Mouse (Mus musculus) intestine, embryonic 15.5 days (tissue): ENCODE results near the gene Atp12a. TPM values are rescaled to one million over a fixed set of nuclear protein-coding genes. Genes with fewer than 3 reads are reported as not detected.
A peak's percentile ranks its signal among the peaks of the same experiment; 100 is the strongest.

ENCODE experiments used
- ATAC-seq: fragments of 200-750 bp; cut with Nextera tagmentation; 2 replicates; pipeline ENCODE4 v1.8.0; 2017; ENCODE audit warnings: moderate TSS enrichment, moderate library complexity
- H3K27ac ChIP-seq: fragments of 300-500 bp; sonication (generic); 2 replicates; pipeline ENCODE4 v1.5.1; 2015; ENCODE audit warnings: mild to moderate bottlenecking, inconsistent platforms
- H3K27me3 ChIP-seq: fragments of 300-500 bp; sonication (generic); replicated peaks from 2 replicates; pipeline ENCODE4 v1.6.1; 2015; ENCODE audit warnings: inconsistent platforms
- H3K36me3 ChIP-seq: fragments of 300-500 bp; sonication (generic); 2 replicates; pipeline ENCODE4 v1.6.1; 2015; ENCODE audit warnings: inconsistent platforms
- H3K4me1 ChIP-seq: fragments of 300-500 bp; sonication (generic); replicated peaks from 2 replicates; pipeline ENCODE4 v1.6.1; 2015; ENCODE audit warnings: inconsistent platforms
- H3K4me2 ChIP-seq: fragments of 300-500 bp; sonication (generic); replicated peaks from 2 replicates; pipeline ENCODE4 v1.6.1; 2015; ENCODE audit warnings: mild to moderate bottlenecking, inconsistent platforms
- H3K4me3 ChIP-seq: fragments of 300-500 bp; sonication (generic); replicated peaks from 2 replicates; pipeline ENCODE4 v1.5.1; 2015; ENCODE audit warnings: inconsistent platforms
- H3K9ac ChIP-seq: fragments of 300-500 bp; sonication (generic); 2 replicates; pipeline ENCODE4 v1.6.1; 2015; ENCODE audit warnings: inconsistent platforms
- H3K9me3 ChIP-seq: fragments of 300-500 bp; sonication (generic); 2 replicates; pipeline ENCODE4 v1.6.1; 2016; ENCODE audit warnings: inconsistent platforms
- WGBS: fragments of 180-500 bp; shearing (Covaris S2); methylation state at CpG from one replicate; pipeline ENCODE4 v1.1.7; 2015; 5-methylcytosine and 5-hydroxymethylcytosine counted together
- polyA plus RNA-seq: library from polyadenylated mRNA; unstranded; fragments of >200 nt; fragmentation: Nextera tagmentation; extraction: Ambion mirVana; gene quantifications from 2 replicates; pipeline ENCODE4 v1.2.1, GENCODE M21; 2015

Gene Atp12a
- polyA plus RNA-seq, 1 experiment from 2014 or later, result 0.26 TPM

- 29% methylated on average over 17 of the region's 17 CpGs for WGBS
- no peak overlapping the region for H3K9ac ChIP-seq
Measured at GRCm38 (mm10) chr14:56351959-56352660, 12.8 kb upstream of the Atp12a start.

GRCm38 (mm10) chr14:56354803-56355202, 10.1 kb upstream of the Atp12a start:
- no peak overlapping the region for H3K4me3 ChIP-seq
- no peaks in the 10 kb centered on the region for H3K4me1 ChIP-seq
- no peaks in the 10 kb centered on the region for H3K36me3 ChIP-seq
- H3K9ac ChIP-seq, result no peak overlapping the region
- no peaks in the 10 kb centered on the region for H3K9me3 ChIP-seq
- no peak for ATAC-seq
- H3K27ac ChIP-seq, result no peak overlapping the region
- WGBS, result 55% methylated on average over 3 of the region's 3 CpGs
- H3K27me3 ChIP-seq, result no peaks in the 10 kb centered on the region
- no peak overlapping the region for H3K4me2 ChIP-seq

More at GRCm38 (mm10) chr14:56351959-56352660, 12.8 kb upstream of the Atp12a start:
- no peaks in the 10 kb centered on the region for H3K27me3 ChIP-seq
- no peaks in the 10 kb centered on the region for H3K9me3 ChIP-seq
- H3K36me3 ChIP-seq, result no peaks in the 10 kb centered on the region
- no peaks in the 10 kb centered on the region for H3K4me1 ChIP-seq
- 0 out of 2 replicates have a peak, but pooled peaks have one; percentile 66 for ATAC-seq
- no peak overlapping the region for H3K4me2 ChIP-seq
- H3K4me3 ChIP-seq, result no peak overlapping the region
- no peak overlapping the region for H3K27ac ChIP-seq

GRCm38 (mm10) chr14:56355396-56355795, 9.5 kb upstream of the Atp12a start:
- Histone ChIP-seq H3K4me2 (no peak overlapping the region), H3K27ac (no peak overlapping the region), H3K27me3 (no peaks in the 10 kb centered on the region), H3K36me3 (no peaks in the 10 kb centered on the region), H3K4me3 (no peak overlapping the region), H3K9ac (no peak overlapping the region), H3K9me3 (no peaks in the 10 kb centered on the region), H3K4me1 (no peaks in the 10 kb centered on the region)
- ATAC-seq, result no peak
- 51% methylated on average over 8 of the region's 8 CpGs for WGBS

GRCm38 (mm10) chr14:56356196-56356595, 8.7 kb upstream of the Atp12a start:
- ATAC-seq, result no peak
- Histone ChIP-seq H3K4me2 (no peak overlapping the region), H3K9me3 (no peaks in the 10 kb centered on the region), H3K9ac (no peak overlapping the region), H3K4me1 (no peaks in the 10 kb centered on the region), H3K27ac (no peak overlapping the region), H3K4me3 (no peak overlapping the region), H3K27me3 (no peaks in the 10 kb centered on the region), H3K36me3 (no peaks in the 10 kb centered on the region)
- WGBS, result 84% methylated on average over 6 of the region's 6 CpGs

GRCm38 (mm10) chr14:56358422-56358821, 6.4 kb upstream of the Atp12a start:
- H3K36me3 ChIP-seq, result no peaks in the 10 kb centered on the region
- no peaks in the 10 kb centered on the region for H3K9me3 ChIP-seq
- H3K9ac ChIP-seq, result no peak overlapping the region
- no peaks in the 10 kb centered on the region for H3K4me1 ChIP-seq
- 72% methylated on average over 7 of the region's 7 CpGs for WGBS
- no peak overlapping the region for H3K4me2 ChIP-seq
- no peak for ATAC-seq
- no peaks in the 10 kb centered on the region for H3K27me3 ChIP-seq
- H3K27ac ChIP-seq, result no peak overlapping the region
- H3K4me3 ChIP-seq, result no peak overlapping the region

- H3K9ac ChIP-seq, result no peak overlapping the region
- H3K4me1 ChIP-seq, result no peaks in the 10 kb centered on the region
- 70% methylated on average over 6 of the region's 6 CpGs for WGBS
- H3K9me3 ChIP-seq, result no peaks in the 10 kb centered on the region
- H3K27ac ChIP-seq, result no peak overlapping the region
- H3K4me3 ChIP-seq, result no peak overlapping the region
- 0 out of 2 replicates have a peak, but pooled peaks cover 4% of the 10 kb centered on the region for H3K27me3 ChIP-seq
- no peaks in the 10 kb centered on the region for H3K36me3 ChIP-seq
- H3K4me2 ChIP-seq, result no peak overlapping the region
- no peak for ATAC-seq
Measured at GRCm38 (mm10) chr14:56359131-56359530, 5.7 kb upstream of the Atp12a start.

DNA sequence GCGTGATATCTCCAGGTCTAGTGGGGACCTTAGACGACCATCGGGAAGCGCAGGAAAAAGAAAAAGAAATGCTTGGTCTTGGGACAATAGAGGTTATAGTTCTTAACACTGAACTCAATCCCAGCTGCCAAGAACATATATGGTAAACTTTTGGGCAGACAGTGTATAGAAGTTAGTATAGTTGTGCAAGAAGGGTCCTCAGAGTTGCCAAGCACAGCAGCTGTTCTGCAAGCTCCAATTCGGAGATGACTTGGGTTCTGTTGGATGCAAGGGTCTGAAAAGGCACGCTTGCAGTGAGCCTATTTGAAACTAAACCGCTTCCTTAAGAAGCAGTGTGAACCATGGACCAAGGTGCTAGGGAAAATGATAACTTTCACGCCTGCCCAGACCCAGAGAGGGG, 424 bp downstream of the Atp12a start:
- Histone ChIP-seq H3K9me3 (no peaks in the 10 kb centered on the region), H3K27ac (no peak overlapping the region), H3K4me2 (peak overlapping the region; percentile 91), H3K4me1 (peaks cover 16% of the 10 kb centered on the region), H3K27me3 (peaks cover 25% of the 10 kb centered on the region), H3K4me3 (peak overlapping the region; percentile 42), H3K36me3 (no peaks in the 10 kb centered on the region), H3K9ac (no peak overlapping the region)
- WGBS, result 27% methylated on average over 8 of the region's 8 CpGs
- no peak for ATAC-seq

GRCm38 (mm10) chr14:56366712-56367111, 1.8 kb downstream of the Atp12a start:
- Histone ChIP-seq H3K4me2 (no peak overlapping the region), H3K27me3 (peaks cover 25% of the 10 kb centered on the region), H3K36me3 (no peaks in the 10 kb centered on the region), H3K9ac (no peak overlapping the region), H3K27ac (no peak overlapping the region), H3K9me3 (no peaks in the 10 kb centered on the region), H3K4me3 (no peak overlapping the region), H3K4me1 (peaks cover 16% of the 10 kb centered on the region)
- WGBS, result 23% methylated on average over 15 of the region's 15 CpGs
- no peak for ATAC-seq

DNA sequence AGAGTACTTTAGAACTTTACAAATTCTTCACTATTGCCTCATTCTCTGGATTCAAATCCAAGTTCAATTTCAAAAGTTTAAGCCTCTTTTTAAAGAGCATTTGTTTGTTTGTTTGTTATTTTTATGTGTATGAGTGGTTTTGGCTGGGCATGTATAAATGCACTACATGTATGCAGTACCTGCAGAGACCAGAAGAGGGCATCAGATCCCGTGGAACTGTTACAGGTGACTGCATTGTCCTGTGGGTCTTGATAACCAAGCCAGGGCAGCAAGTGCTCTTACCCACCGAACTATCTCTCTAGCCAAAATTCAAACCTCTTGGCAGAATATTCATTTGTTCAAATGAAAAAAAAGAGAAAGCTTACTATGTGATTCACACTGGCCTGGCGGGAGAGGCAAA, 4.0 kb downstream of the Atp12a start:
- no peaks in the 10 kb centered on the region for H3K36me3 ChIP-seq
- peaks cover 23% of the 10 kb centered on the region for H3K27me3 ChIP-seq
- H3K9ac ChIP-seq, result no peak overlapping the region
- H3K4me2 ChIP-seq, result no peak overlapping the region
- ATAC-seq, result no peak
- peaks cover 16% of the 10 kb centered on the region for H3K4me1 ChIP-seq
- H3K27ac ChIP-seq, result no peak overlapping the region
- H3K4me3 ChIP-seq, result no peak overlapping the region
- no peaks in the 10 kb centered on the region for H3K9me3 ChIP-seq
- 50% methylated on average over 3 of the region's 3 CpGs for WGBS

- H3K9ac ChIP-seq, result no peak overlapping the region
- H3K36me3 ChIP-seq, result no peaks in the 10 kb centered on the region
- ATAC-seq, result peak; percentile 62; the same call in 1 of the 2 replicates
- WGBS, result under 1% methylated on average over 6 of the region's 6 CpGs
- no peak overlapping the region for H3K27ac ChIP-seq
- H3K4me3 ChIP-seq, result no peak overlapping the region
- H3K9me3 ChIP-seq, result no peaks in the 10 kb centered on the region
- H3K4me2 ChIP-seq, result no peak overlapping the region
- no peaks in the 10 kb centered on the region for H3K4me1 ChIP-seq
- no peaks in the 10 kb centered on the region for H3K27me3 ChIP-seq
Measured at GRCm38 (mm10) chr14:56375731-56376130, 10.9 kb downstream of the Atp12a start.

DNA sequence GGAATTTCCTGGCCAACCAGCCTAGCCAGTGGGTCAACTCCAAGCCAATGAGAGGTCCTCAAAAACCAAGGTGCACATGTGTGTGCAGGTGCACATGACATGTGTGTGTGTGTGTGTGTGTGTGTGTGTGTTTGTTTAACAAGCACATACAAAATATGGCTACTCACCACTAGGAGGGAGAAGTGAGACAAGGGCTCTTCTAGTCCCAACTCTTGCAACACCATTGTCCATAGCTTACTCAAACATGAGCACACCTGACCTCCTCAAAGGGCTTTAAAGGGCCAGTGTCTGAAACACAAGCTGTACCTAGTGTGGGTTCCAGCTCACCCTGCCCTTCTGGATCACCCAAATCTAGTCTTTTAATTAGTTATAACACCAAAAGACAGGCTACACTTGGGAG, 12.9 kb downstream of the Atp12a start:
- Histone ChIP-seq H3K4me2 (no peak overlapping the region), H3K4me3 (no peak overlapping the region), H3K9me3 (no peaks in the 10 kb centered on the region), H3K27ac (no peak overlapping the region), H3K9ac (no peak overlapping the region), H3K4me1 (no peaks in the 10 kb centered on the region), H3K27me3 (no peaks in the 10 kb centered on the region), H3K36me3 (no peaks in the 10 kb centered on the region)
- no peak for ATAC-seq

GRCm38 (mm10) chr14:56379336-56379735, 14.5 kb downstream of the Atp12a start:
- no peaks in the 10 kb centered on the region for H3K27me3 ChIP-seq
- no peaks in the 10 kb centered on the region for H3K9me3 ChIP-seq
- no peaks in the 10 kb centered on the region for H3K4me1 ChIP-seq
- H3K9ac ChIP-seq, result no peak overlapping the region
- 59% methylated on average over 9 of the region's 9 CpGs for WGBS
- no peak overlapping the region for H3K27ac ChIP-seq
- no peaks in the 10 kb centered on the region for H3K36me3 ChIP-seq
- no peak overlapping the region for H3K4me2 ChIP-seq
- H3K4me3 ChIP-seq, result no peak overlapping the region
- ATAC-seq, result no peak

GRCm38 (mm10) chr14:56382366-56382765, 17.5 kb downstream of the Atp12a start:
- 84% methylated on average over 4 of the region's 4 CpGs for WGBS
- no peak overlapping the region for H3K4me2 ChIP-seq
- H3K27ac ChIP-seq, result no peak overlapping the region
- no peak overlapping the region for H3K4me3 ChIP-seq
- H3K9me3 ChIP-seq, result no peaks in the 10 kb centered on the region
- H3K4me1 ChIP-seq, result no peaks in the 10 kb centered on the region
- no peak overlapping the region for H3K9ac ChIP-seq
- H3K36me3 ChIP-seq, result no peaks in the 10 kb centered on the region
- ATAC-seq, result no peak
- H3K27me3 ChIP-seq, result no peaks in the 10 kb centered on the region
